Mouse (Mus musculus): Measurements from ENCODE around the gene Ifit3. TPM values are rescaled to one million over a fixed set of nuclear protein-coding genes. Genes with fewer than 3 reads are reported as not detected.

Gene Ifit3
- polyA plus RNA-seq, 1 experiment = 129 TPM

DNA sequence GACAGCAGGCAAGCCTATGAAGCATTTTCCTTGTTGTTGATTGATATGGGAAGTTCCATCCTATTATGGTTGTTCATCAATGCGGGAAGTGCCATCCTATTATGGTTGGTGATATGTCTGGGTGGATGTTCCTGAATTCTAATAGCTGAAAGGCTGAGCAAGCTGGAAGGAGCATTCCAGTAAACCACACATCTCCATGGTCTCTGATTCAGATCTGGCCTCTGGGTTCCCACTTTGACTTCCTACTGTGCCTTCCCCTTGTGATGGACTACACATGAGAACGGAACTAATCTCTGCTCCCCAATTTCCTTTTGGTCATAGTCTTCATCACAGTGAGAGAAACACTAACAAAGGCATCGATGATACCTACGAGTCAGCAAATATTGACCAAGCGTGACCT, 37.5 kb downstream of the Ifit3 start:
- TF ChIP-seq POLR2A (IDR thresholded peaks at IDR 0.05; ENCODE audit: borderline replicate concordance, low read depth, low read length) = no peak
- TF ChIP-seq CTCF (IDR thresholded peaks at IDR 0.05; ENCODE audit: low read depth, low read length) = no peak
- no peak overlapping the region for H3K4me3 ChIP-seq (ENCODE audit: insufficient read depth, low read length)
- H3K4me1 ChIP-seq (ENCODE audit: control insufficient read depth, insufficient read depth, low read length) = no peaks in the 10 kb centered on the region
- no peak overlapping the region for H3K27ac ChIP-seq (ENCODE audit: insufficient read depth, low read depth, low read length)

DNA sequence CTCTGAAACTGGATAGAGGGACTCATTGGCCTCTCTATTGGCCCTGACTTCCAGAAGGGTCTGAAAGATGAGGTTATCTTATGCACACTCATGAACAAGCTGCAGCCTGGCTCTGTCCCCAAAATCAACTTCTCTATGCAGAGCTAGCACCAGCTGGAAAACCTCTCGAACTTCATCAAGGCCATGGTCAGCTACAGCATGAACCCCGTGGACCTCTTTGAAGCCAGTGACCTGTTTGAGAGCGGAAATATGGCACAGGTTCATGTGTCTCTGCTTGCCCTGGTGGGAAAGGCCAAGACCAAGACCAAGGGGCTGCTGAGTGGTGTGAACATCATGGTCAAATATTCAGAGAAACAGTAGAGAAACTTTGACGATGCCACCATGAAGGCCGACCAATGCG, 40.5 kb downstream of the Ifit3 start:
- Histone ChIP-seq H3K27ac (ENCODE audit: insufficient read depth, low read depth, low read length) (no peak overlapping the region), H3K4me1 (ENCODE audit: control insufficient read depth, insufficient read depth, low read length) (no peaks in the 10 kb centered on the region), H3K4me3 (ENCODE audit: insufficient read depth, low read length) (no peak overlapping the region)
- TF ChIP-seq POLR2A (IDR thresholded peaks at IDR 0.05; ENCODE audit: borderline replicate concordance, low read depth, low read length) (no peak), CTCF (IDR thresholded peaks at IDR 0.05; ENCODE audit: low read depth, low read length) (no peak)

GRCm38 (mm10) chr19:34624663-34625062, 41.3 kb downstream of the Ifit3 start:
- H3K4me1 ChIP-seq (ENCODE audit: control insufficient read depth, insufficient read depth, low read length) = no peaks in the 10 kb centered on the region
- H3K4me3 ChIP-seq (ENCODE audit: insufficient read depth, low read length) = no peak overlapping the region
- H3K27ac ChIP-seq (ENCODE audit: insufficient read depth, low read depth, low read length) = no peak overlapping the region
- TF ChIP-seq POLR2A (IDR thresholded peaks at IDR 0.05; ENCODE audit: borderline replicate concordance, low read depth, low read length) (no peak), CTCF (IDR thresholded peaks at IDR 0.05; ENCODE audit: low read depth, low read length) (no peak)

DNA sequence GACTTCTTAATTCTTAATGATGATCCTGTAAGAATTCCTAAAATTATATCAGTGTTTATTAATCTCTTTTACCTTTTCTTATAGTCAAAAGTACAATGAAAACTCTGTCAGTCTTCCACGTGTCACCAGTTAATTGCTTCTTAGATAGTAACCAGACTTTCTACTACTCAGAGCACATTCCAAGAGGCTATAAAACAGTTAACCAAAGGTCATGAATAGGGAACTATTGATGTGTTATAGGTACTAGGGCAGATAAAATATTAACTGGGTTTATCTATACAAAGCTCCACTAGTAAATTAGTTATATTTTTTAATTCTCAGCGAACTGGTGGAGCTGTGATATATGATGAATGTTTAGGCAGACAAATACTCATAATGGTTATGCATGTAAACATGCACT, 44.2 kb downstream of the Ifit3 start:
- H3K4me3 ChIP-seq (ENCODE audit: insufficient read depth, low read length) = no peak overlapping the region
- H3K4me1 ChIP-seq (ENCODE audit: control insufficient read depth, insufficient read depth, low read length) = no peaks in the 10 kb centered on the region
- H3K27ac ChIP-seq (ENCODE audit: insufficient read depth, low read depth, low read length) = no peak overlapping the region
- TF ChIP-seq POLR2A (IDR thresholded peaks at IDR 0.05; ENCODE audit: borderline replicate concordance, low read depth, low read length) (no peak), CTCF (IDR thresholded peaks at IDR 0.05; ENCODE audit: low read depth, low read length) (no peak)

DNA sequence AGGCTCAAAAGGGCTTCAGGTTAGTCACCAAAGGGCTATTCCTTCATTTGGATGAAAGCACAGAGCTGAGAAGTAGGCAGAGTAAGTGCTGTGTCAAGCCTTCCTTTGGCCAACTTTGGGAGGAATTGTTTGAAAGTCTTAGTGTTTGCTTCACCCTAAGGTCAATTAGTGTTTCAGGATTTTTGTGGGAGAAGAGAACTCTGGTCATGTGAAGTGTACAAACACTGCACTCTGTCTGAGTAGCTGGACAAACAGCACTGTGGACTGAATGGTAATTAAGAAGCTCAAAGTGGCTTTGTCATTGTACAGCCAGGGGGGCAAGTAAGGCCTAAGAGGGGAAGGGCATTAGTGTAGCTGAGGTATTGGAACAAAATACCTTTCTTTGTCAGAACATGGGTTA, 48.2 kb downstream of the Ifit3 start:
- TF ChIP-seq POLR2A (IDR thresholded peaks at IDR 0.05; ENCODE audit: borderline replicate concordance, low read depth, low read length) (no peak), CTCF (IDR thresholded peaks at IDR 0.05; ENCODE audit: low read depth, low read length) (no peak)
- Histone ChIP-seq H3K27ac (ENCODE audit: insufficient read depth, low read depth, low read length) (no peak overlapping the region), H3K4me3 (ENCODE audit: insufficient read depth, low read length) (no peak overlapping the region), H3K4me1 (ENCODE audit: control insufficient read depth, insufficient read depth, low read length) (peaks cover 9% of the 10 kb centered on the region)

DNA sequence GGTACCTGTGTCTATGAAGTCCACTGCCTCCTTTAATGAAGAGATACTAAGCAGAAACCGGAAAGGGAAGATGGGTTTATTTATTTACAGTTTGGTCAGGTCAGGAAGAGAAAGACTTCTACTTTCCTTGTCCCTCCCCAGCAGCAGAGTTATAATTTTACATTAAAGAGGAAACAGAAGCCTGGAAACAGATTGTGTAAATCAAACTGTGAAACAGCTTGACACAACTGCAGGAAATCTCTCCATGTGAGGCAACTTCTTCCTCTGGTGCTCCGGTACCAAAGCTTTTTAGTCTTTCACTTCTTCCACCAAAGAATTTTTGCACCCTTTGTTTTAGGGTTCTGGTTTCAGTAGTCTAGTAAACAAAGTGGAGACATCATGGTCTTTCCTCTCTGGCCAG, 50.2 kb downstream of the Ifit3 start:
- H3K4me1 ChIP-seq (ENCODE audit: control insufficient read depth, insufficient read depth, low read length) = peaks cover 9% of the 10 kb centered on the region
- 0 out of 2 replicates have a peak overlapping the region, but pooled peaks have one; percentile 1 for H3K4me3 ChIP-seq (ENCODE audit: insufficient read depth, low read length)
- TF ChIP-seq POLR2A (IDR thresholded peaks at IDR 0.05; ENCODE audit: borderline replicate concordance, low read depth, low read length) = no peak
- TF ChIP-seq CTCF (IDR thresholded peaks at IDR 0.05; ENCODE audit: low read depth, low read length) = no peak
- H3K27ac ChIP-seq (ENCODE audit: insufficient read depth, low read depth, low read length) = peak overlapping the region; percentile 61

DNA sequence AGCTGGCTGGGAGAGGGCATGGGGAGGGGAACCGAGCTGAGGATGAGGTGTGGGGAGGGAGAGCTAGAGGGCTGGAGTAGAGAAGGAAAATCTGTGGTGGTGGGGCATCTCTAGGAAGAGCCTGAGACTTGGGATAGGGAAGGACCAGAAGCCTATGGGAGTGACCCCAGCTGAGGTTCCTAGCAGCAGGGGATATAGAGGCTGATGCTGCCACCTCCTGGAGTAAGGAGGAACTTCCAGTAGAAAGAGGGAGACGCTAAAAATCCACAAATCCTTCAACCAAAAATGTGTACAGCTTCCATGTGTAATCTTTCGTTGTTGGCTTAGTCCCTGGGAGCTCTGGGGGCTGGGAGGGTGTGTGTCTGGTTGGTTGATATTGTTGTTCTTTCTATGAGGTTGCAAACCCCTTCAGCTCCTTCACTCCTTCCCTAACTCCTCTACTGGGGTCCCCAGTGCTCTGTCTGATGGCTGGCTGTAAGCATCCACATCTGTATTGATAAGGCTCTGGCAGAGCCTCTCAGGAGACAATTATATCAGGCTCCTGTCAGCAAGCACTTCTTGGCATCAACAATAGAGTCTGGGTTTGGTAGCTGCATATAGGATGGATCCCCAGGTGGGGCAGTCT, 53.7 kb downstream of the Ifit3 start:
- TF ChIP-seq CTCF (IDR thresholded peaks at IDR 0.05; ENCODE audit: low read depth, low read length) (peak; percentile 97), POLR2A (IDR thresholded peaks at IDR 0.05; ENCODE audit: borderline replicate concordance, low read depth, low read length) (no peak)
- no peak overlapping the region for H3K4me3 ChIP-seq (ENCODE audit: insufficient read depth, low read length)
- H3K27ac ChIP-seq (ENCODE audit: insufficient read depth, low read depth, low read length) = no peak overlapping the region
- peaks cover 11% of the 10 kb centered on the region for H3K4me1 ChIP-seq (ENCODE audit: control insufficient read depth, insufficient read depth, low read length)

Other genes starting within 250 kb of the Ifit3 start
- gene Ch25h, start 108.4 kb upstream of the Ifit3 start, polyA plus RNA-seq (2012; ENCODE audit: insufficient read depth, insufficient read length, missing spikeins) = 4.4 and 5.0 TPM in 2 replicates
- gene Lipa, start 56.1 kb upstream of the Ifit3 start, polyA plus RNA-seq (2012; ENCODE audit: insufficient read depth, insufficient read length, missing spikeins) = 991 and 1,052 TPM in 2 replicates
- gene Ifit2, start 32.8 kb upstream of the Ifit3 start, polyA plus RNA-seq (2012; ENCODE audit: insufficient read depth, insufficient read length, missing spikeins) = 42.7 and 46.3 TPM in 2 replicates
- gene Ifit1bl1, start 18.4 kb downstream of the Ifit3 start, polyA plus RNA-seq (2012; ENCODE audit: insufficient read depth, insufficient read length, missing spikeins) = 3.0 and 4.2 TPM in 2 replicates
- 21.1 and 25.0 TPM in 2 replicates for gene Ifit3b, start 24.4 kb downstream of the Ifit3 start, polyA plus RNA-seq (2012; ENCODE audit: insufficient read depth, insufficient read length, missing spikeins)
- gene Ifit1bl2, start 57.2 kb downstream of the Ifit3 start, polyA plus RNA-seq (2012; ENCODE audit: insufficient read depth, insufficient read length, missing spikeins) = 0.25 and 0.33 TPM in 2 replicates
- 46.3 and 50.4 TPM in 2 replicates for gene Ifit1, start 57.3 kb downstream of the Ifit3 start, polyA plus RNA-seq (2012; ENCODE audit: insufficient read depth, insufficient read length, missing spikeins)
- 0.27 TPM in 1 of 2 replicates, not detected in the other for gene Slc16a12, start 163.8 kb downstream of the Ifit3 start, polyA plus RNA-seq (2012; ENCODE audit: insufficient read depth, insufficient read length, missing spikeins)